Mouse (Mus musculus) forelimb bud, embryonic 11.5 days (tissue): ENCODE results near the gene Ccdc88a.

Experiments used
- DNase-seq: peaks from one replicate; pipeline ENCODE4 v3.0.0-alpha.2; 2012; ENCODE audit warnings: low read depth, low spot score

Gene Ccdc88a

GRCm38 (mm10) chr11:29373396-29374273 lies at the start of gene Ccdc88a:
TSS of gene Ccdc88a (plus strand) at chr11:29373658.
- DNase-seq, result peak; percentile 97

- no peak for DNase-seq
These were observed 38.0 kb upstream of the Ccdc88a start for GRCm38 (mm10) chr11:29335505-29335904.

- DNase-seq, result no peak
These were observed 32.2 kb upstream of the Ccdc88a start for GRCm38 (mm10) chr11:29341259-29341658.

GRCm38 (mm10) chr11:29344891-29345657 lies 28.4 kb upstream of the Ccdc88a start:
- DNase-seq, result no peak

- DNase-seq, result no peak
These were observed 27.7 kb upstream of the Ccdc88a start for GRCm38 (mm10) chr11:29345673-29346286.

- DNase-seq, result no peak
These were observed 22.6 kb upstream of the Ccdc88a start for GRCm38 (mm10) chr11:29350891-29351290.

GRCm38 (mm10) chr11:29352214-29352613 lies 21.2 kb upstream of the Ccdc88a start:
- DNase-seq, result no peak

GRCm38 (mm10) chr11:29368161-29368560 lies 5.3 kb upstream of the Ccdc88a start:
- DNase-seq, result no peak

GRCm38 (mm10) chr11:29373050-29373395 lies 435 bp upstream of the Ccdc88a start:
- DNase-seq, result no peak

GRCm38 (mm10) chr11:29374274-29374656 lies 807 bp downstream of the Ccdc88a start:
- no peak for DNase-seq

- no peak for DNase-seq
These were observed 3.2 kb downstream of the Ccdc88a start for GRCm38 (mm10) chr11:29376635-29377034.

GRCm38 (mm10) chr11:29378751-29379150 lies 5.3 kb downstream of the Ccdc88a start:
- DNase-seq, result no peak

GRCm38 (mm10) chr11:29383493-29383892 lies 10.0 kb downstream of the Ccdc88a start:
- DNase-seq, result no peak

- no peak for DNase-seq
These were observed 10.5 kb downstream of the Ccdc88a start for GRCm38 (mm10) chr11:29384001-29384400.

- DNase-seq, result no peak
These were observed 11.2 kb downstream of the Ccdc88a start for GRCm38 (mm10) chr11:29384617-29385016.

- no peak for DNase-seq
These were observed 16.5 kb downstream of the Ccdc88a start for GRCm38 (mm10) chr11:29389913-29390312.

GRCm38 (mm10) chr11:29395135-29395746 lies 21.8 kb downstream of the Ccdc88a start:
- no peak for DNase-seq

- no peak for DNase-seq
These were observed 26.9 kb downstream of the Ccdc88a start for GRCm38 (mm10) chr11:29400374-29400773.

- DNase-seq, result no peak
These were observed 32.8 kb downstream of the Ccdc88a start for GRCm38 (mm10) chr11:29406292-29406691.

GRCm38 (mm10) chr11:29423496-29423895 lies 50.0 kb downstream of the Ccdc88a start:
- no peak for DNase-seq

- DNase-seq, result no peak
These were observed 55.3 kb downstream of the Ccdc88a start for GRCm38 (mm10) chr11:29428774-29429173.

- no peak for DNase-seq
These were observed 57.6 kb downstream of the Ccdc88a start for GRCm38 (mm10) chr11:29431011-29431410.
